Comparison of ENCODE assay signal across 11 mouse cellular contexts in genomic region chr3:132948298-132948795, GRCm38 (mm10). TPM values are rescaled to one million over a fixed set of nuclear protein-coding genes. Genes with fewer than 3 reads are reported as not detected.
DNase-seq lines count a peak whose midpoint lies in the region; ATAC-seq and TF ChIP-seq lines count a peak whose summit lies in the region.
"Had no signal": no experiment of that assay in that cellular context is flagged by ENCODE, and none has a peak within 500 bp of the region (broad histone marks: within the 10 kb centered on the region; RNA-seq: fewer than 3 reads in every experiment).

No protein-coding gene starts in this region.

- no peaks in the 10 kb centered on the region for H3K4me1 ChIP-seq in heart, adult 2 months (ENCODE audit: control insufficient read depth, insufficient read depth, low read length)
- peaks cover 13% of the 10 kb centered on the region for H3K4me1 ChIP-seq in neural tube, embryonic 13.5 days (replicated peaks)
- H3K4me1 ChIP-seq in limb, embryonic 10.5 days: peaks cover 49% of the 10 kb centered on the region

- no peak overlapping the region for H3K9ac ChIP-seq in heart, adult 2 months (ENCODE audit: low read depth, low read length)
- no peak overlapping the region for H3K9ac ChIP-seq in neural tube, embryonic 13.5 days

- H3K79me2 ChIP-seq in heart, adult 2 months (replicated peaks; ENCODE audit: control insufficient read depth, insufficient read depth, low read length): no peaks in the 10 kb centered on the region

- TF ChIP-seq EP300 in heart, adult 2 months (IDR thresholded peaks at IDR 0.05; ENCODE audit: insufficient read depth, low read depth, low read length): no peak

- no peaks in the 10 kb centered on the region for H3K36me3 ChIP-seq in heart, adult 2 months (ENCODE audit: control insufficient read depth, insufficient read depth, low read length)
- H3K36me3 ChIP-seq in neural tube, embryonic 13.5 days: no peaks in the 10 kb centered on the region
- no peaks in the 10 kb centered on the region for H3K36me3 ChIP-seq in limb, embryonic 10.5 days

- no peak for ATAC-seq in neural tube, embryonic 13.5 days (ENCODE audit: low read depth)

- H3K27ac ChIP-seq in heart, adult 2 months: no peak overlapping the region
- no peak overlapping the region for H3K27ac ChIP-seq in neural tube, embryonic 13.5 days (replicated peaks)
- H3K27ac ChIP-seq in limb, embryonic 10.5 days: no peak overlapping the region
- H3K27ac ChIP-seq: macrophage had no signal

- H3K4me2 ChIP-seq in neural tube, embryonic 13.5 days: peak overlapping the region; percentile 100

- 35% methylated on average over 7 of the region's 7 CpGs for WGBS in heart, adult 2 months
- WGBS in neural tube, embryonic 13.5 days: 21% methylated on average over 7 of the region's 7 CpGs
- WGBS in limb, embryonic 10.5 days: 20% methylated on average over 7 of the region's 7 CpGs

- no peak for TF ChIP-seq CTCF in heart, adult 2 months (IDR thresholded peaks at IDR 0.05)

- H3K27me3 ChIP-seq in heart, adult 2 months (ENCODE audit: control insufficient read depth, insufficient read depth, low read length): peaks cover 6% of the 10 kb centered on the region
- peaks cover 37% of the 10 kb centered on the region for H3K27me3 ChIP-seq in neural tube, embryonic 13.5 days
- peaks cover 40% of the 10 kb centered on the region for H3K27me3 ChIP-seq in limb, embryonic 10.5 days (ENCODE audit: low read depth, poor library complexity, severe bottlenecking)

- intact Hi-C loops in heart, adult 2 months (cut with DNase I): no loop called here

- no peak overlapping the region for H3K4me3 ChIP-seq in heart, adult 2 months
- no peak overlapping the region for H3K4me3 ChIP-seq in neural tube, embryonic 13.5 days
- H3K4me3 ChIP-seq in limb, embryonic 10.5 days: no peak overlapping the region

- H3K9me3 ChIP-seq in neural tube, embryonic 13.5 days: no peaks in the 10 kb centered on the region
- H3K9me3 ChIP-seq in limb, embryonic 10.5 days (replicated peaks): no peaks in the 10 kb centered on the region

- no peak for TF ChIP-seq POLR2A in heart, adult 2 months (IDR thresholded peaks at IDR 0.05; ENCODE audit: insufficient read depth, low read depth, low read length)

- peak; percentile 67 for DNase-seq in heart, adult 11 months
- no peak for DNase-seq in heart, adult 2 months
- DNase-seq in neural tube, embryonic 10.5 days (ENCODE audit: extremely low spot score, low spot score): no peak
- peak; percentile 38 for DNase-seq in limb, embryonic 10.5 days (ENCODE audit: low spot score)
- peak; percentile 43 for DNase-seq in yolk sac, embryonic 10.5 days (ENCODE audit: low spot score)
- DNase-seq in spleen, adult 12 weeks (ENCODE audit: low spot score): no peak
- DNase-seq in left cerebral cortex, adult 18-20 months (ENCODE audit: low spot score in 2 of 2): no peak
- DNase-seq: adrenal gland, adult 8-10 months; thymus, postnatal 36 days had no signal

RNA-seq across cellular contexts. Expression of gene Npnt, which starts 1.7 kb away (rescaled TPM):
- 1 to 10 TPM; 3.1 to 4.5 TPM for total RNA-seq in heart, adult 2 months (2021)
- 6.7 and 8.8 TPM in 2 replicates for polyA plus RNA-seq in heart, adult 2 months (2012; rRNA removed)
- polyA plus RNA-seq in neural tube, embryonic 13.5 days (2015; fragmentation: Nextera tagmentation; extraction: Ambion mirVana): 7.0 and 10.6 TPM in 2 replicates
- polyA plus RNA-seq in limb, embryonic 10.5 days (2016; fragmentation: Nextera tagmentation; extraction: Ambion mirVana): 11.3 and 14.5 TPM in 2 replicates
- total RNA-seq in left cerebral cortex, adult 18-20 months (2021): 10 to 100 TPM; 11.2 to 14.1 TPM
- polyA plus RNA-seq: macrophage had no signal

Comparison
In these comparisons a context has a peak if more than half of its experiments do, and no peak if none do; other contexts are left out.
1. DNase-seq: peak in heart, adult 11 months (single experiment), limb, embryonic 10.5 days (single experiment) and yolk sac, embryonic 10.5 days (single experiment); none in heart, adult 2 months (0 of 2), neural tube, embryonic 10.5 days (single experiment), spleen, adult 12 weeks (single experiment) and left cerebral cortex, adult 18-20 months (0 of 2).